Mouse (Mus musculus) limb, embryonic 13.5 days (tissue): ENCODE results near the gene Brcc3. TPM values are rescaled to one million over a fixed set of nuclear protein-coding genes. Genes with fewer than 3 reads are reported as not detected.
"Not testable (repeated sequence)": the region's sequence is repeated elsewhere in the genome, so short reads cannot be mapped to it uniquely, and the experiment has no call there.

ENCODE experiments used
- ATAC-seq: fragments of 200-750 bp; cut with Nextera tagmentation; 2 replicates; pipeline ENCODE4 v1.8.0; 2017; ENCODE audit warnings: low read depth, moderate number of reproducible peaks, moderate TSS enrichment; ENCODE audit not compliant: low FRiP score
- H3K27ac ChIP-seq: fragments of 300-500 bp; sonication (generic); 2 replicates; pipeline ENCODE4 v1.5.1; 2015; ENCODE audit warnings: inconsistent platforms, mild to moderate bottlenecking, moderate library complexity
- H3K27me3 ChIP-seq: fragments of 300-500 bp; sonication (generic); 2 replicates; pipeline ENCODE4 v1.6.1; 2015; ENCODE audit warnings: mild to moderate bottlenecking, inconsistent platforms
- H3K36me3 ChIP-seq: fragments of 300-500 bp; sonication (generic); 2 replicates; pipeline ENCODE4 v1.6.1; 2015; ENCODE audit warnings: inconsistent platforms, mild to moderate bottlenecking, moderate library complexity
- H3K4me1 ChIP-seq: fragments of 300-500 bp; sonication (generic); 2 replicates; pipeline ENCODE4 v1.6.1; 2015; ENCODE audit warnings: inconsistent platforms
- H3K4me2 ChIP-seq: fragments of 300-500 bp; sonication (generic); replicated peaks from 2 replicates; pipeline ENCODE4 v1.6.1; 2015; ENCODE audit warnings: inconsistent platforms, mild to moderate bottlenecking, moderate library complexity
- H3K4me3 ChIP-seq: fragments of 300-500 bp; sonication (generic); 2 replicates; pipeline ENCODE4 v1.5.1; 2015; ENCODE audit warnings: moderate library complexity, mild to moderate bottlenecking, inconsistent platforms
- H3K9ac ChIP-seq: fragments of 300-500 bp; sonication (generic); 2 replicates; pipeline ENCODE4 v1.6.1; 2015; ENCODE audit warnings: mild to moderate bottlenecking, inconsistent platforms
- H3K9me3 ChIP-seq: fragments of 300-500 bp; sonication (generic); 2 replicates; pipeline ENCODE4 v1.6.1; 2016; ENCODE audit warnings: inconsistent platforms
- WGBS: fragments of 180-500 bp; shearing (Covaris S2); methylation state at CpG from one replicate; pipeline ENCODE4 v1.1.7; 2015; 5-methylcytosine and 5-hydroxymethylcytosine counted together
- polyA plus RNA-seq: library from polyadenylated mRNA; unstranded; fragments of >200 nt; fragmentation: Nextera tagmentation; extraction: Ambion mirVana; gene quantifications from 2 replicates; pipeline ENCODE4 v1.2.1, GENCODE M21; 2015

The Brcc3 gene
- polyA plus RNA-seq, 1 experiment from 2014 or later = 67.0 TPM

DNA sequence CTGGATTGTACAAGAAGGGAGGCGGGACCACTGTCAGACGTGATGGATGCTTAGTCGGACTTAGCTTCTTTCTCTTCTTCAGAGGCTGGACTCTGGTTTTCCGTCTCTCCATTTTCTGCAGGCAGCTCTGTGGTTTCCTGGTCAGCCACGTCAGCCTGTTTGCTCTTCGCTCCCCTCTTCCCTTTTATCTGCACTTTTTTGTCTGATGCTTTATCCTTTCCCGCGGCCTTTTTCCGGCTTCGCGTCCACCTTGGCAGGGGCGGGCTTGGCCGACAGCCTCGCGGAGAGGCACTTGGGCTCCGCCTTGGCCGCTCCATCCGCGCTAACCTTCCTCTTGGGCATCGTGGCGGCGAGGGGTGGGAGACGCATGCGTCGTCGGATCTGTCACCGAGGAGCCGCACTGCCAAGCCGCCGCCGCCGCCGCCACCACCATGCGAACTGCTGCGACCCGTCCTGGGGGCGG is 58.8 kb downstream of the Brcc3 start:
- not testable (repeated sequence) for H3K27ac ChIP-seq, H3K9me3 ChIP-seq, H3K4me1 ChIP-seq, H3K36me3 ChIP-seq, H3K27me3 ChIP-seq
- Histone ChIP-seq H3K4me3 (peak overlapping the region; percentile 43), H3K9ac (peak overlapping the region; percentile 54), H3K4me2 (peak overlapping the region; percentile 58)
- 16% methylated on average over 37 of the region's 37 CpGs for WGBS
- ATAC-seq = peak; percentile 75

DNA sequence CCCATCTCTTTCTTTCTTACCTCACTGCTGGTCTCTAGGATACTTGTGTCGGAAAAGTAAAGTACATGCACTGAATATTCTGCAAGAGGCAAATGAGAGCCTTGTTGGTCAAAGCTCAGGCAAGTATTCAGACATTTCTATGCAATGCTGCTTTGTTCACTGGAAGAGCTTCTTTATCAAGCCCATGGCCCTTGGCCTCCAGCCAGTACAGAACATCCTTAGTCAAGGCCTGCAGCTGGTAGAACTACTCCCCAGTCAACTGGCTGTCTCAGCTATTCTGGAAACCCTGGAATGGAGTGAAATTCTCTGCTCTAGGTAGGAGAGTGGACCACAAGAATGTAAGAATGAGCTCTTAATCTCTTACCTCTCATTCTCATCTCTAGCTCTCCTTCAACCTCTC is 73.5 kb downstream of the Brcc3 start:
- no peak for ATAC-seq
- no peaks in the 10 kb centered on the region for H3K4me1 ChIP-seq
- no peak overlapping the region for H3K9ac ChIP-seq
- H3K36me3 ChIP-seq = no peaks in the 10 kb centered on the region
- WGBS = 85% methylated on average over 1 of the region's 1 CpGs
- no peaks in the 10 kb centered on the region for H3K27me3 ChIP-seq
- H3K9me3 ChIP-seq = no peaks in the 10 kb centered on the region
- H3K4me2 ChIP-seq = no peak overlapping the region
- H3K27ac ChIP-seq = no peak overlapping the region
- H3K4me3 ChIP-seq = no peak overlapping the region

Other genes with a start within 250 kb of the Brcc3 start
- 62.4 and 63.3 TPM in 2 replicates for gene Fundc2, start 34.2 kb upstream of the Brcc3 start, polyA plus RNA-seq
- 2.0 and 2.1 TPM in 2 replicates for gene F8, start 34.0 kb upstream of the Brcc3 start, polyA plus RNA-seq
- 25.6 and 26.8 TPM in 2 replicates for gene Cmc4, start within 50 bp of the Brcc3 start, polyA plus RNA-seq
- gene Mtcp1, start within 50 bp of the Brcc3 start, polyA plus RNA-seq = 10.3 and 10.4 TPM in 2 replicates
- gene Vbp1, start 97.7 kb downstream of the Brcc3 start, polyA plus RNA-seq = 142 and 147 TPM in 2 replicates
- 4.4 and 4.5 TPM in 2 replicates for gene Rab39b, start 161.6 kb downstream of the Brcc3 start, polyA plus RNA-seq